Mouse (Mus musculus) yolk sac, embryonic 10.5 days (tissue): Measurements from ENCODE around the gene Sgsm1.

ENCODE experiments used
- DNase-seq: peaks from one replicate; pipeline ENCODE4 v3.0.0-alpha.2; 2017; ENCODE audit warnings: low spot score

The Sgsm1 gene

GRCm38 (mm10) chr5:113281557-113281956, 29.0 kb downstream of the Sgsm1 start:
- no peak for DNase-seq

- peak; percentile 38 for DNase-seq
Measured at GRCm38 (mm10) chr5:113280138-113280856, 30.3 kb downstream of the Sgsm1 start.

DNA sequence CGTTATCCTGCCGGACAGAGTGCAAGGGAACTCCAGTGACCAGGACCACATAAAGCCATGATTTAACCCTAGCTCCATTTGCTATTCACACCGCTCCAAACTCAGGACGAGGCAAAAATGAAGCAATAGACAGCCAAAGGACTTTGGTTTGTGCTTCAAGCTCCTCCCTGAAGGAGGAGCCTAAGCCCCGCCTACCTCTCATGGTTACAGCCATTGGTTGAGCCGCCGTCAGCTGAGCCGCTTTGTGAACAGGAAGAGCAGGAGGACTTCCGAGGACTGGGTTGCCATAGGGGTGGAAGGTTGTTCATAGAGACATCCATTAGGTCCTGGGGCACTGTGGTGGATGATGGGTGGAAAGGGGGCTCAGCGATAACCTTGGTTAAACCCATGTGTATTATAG, 34.7 kb downstream of the Sgsm1 start:
- DNase-seq = no peak

DNA sequence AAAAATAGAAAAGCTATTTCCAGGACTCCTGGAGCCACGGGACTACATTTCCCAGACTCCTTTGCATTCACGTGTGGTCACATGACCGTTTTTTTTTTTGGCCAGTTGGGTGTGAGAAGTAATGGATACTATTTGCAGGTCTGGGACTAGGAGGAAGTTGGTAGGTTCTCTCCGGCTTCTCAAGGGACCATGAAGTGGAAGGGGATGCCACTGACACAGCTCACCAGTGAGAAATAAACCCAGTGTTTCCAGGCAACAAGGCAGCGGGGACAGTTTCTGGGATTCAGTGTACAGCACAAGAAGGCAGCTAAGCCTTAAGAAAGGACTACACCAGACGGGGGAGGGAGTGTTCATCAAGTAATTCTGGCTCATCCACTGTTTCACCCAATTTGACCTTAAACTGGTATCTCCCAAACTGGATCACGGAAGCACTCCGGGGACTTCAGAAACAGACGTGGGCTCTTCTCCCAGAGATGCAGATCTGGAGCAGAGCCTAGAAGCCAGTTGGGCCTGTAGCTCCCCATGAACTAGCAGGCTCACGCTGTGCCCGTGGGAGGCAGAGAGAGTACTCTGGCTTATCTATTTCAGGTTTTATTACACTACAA, 39.3 kb downstream of the Sgsm1 start:
- DNase-seq = no peak

GRCm38 (mm10) chr5:113270043-113270442, 40.5 kb downstream of the Sgsm1 start:
- no peak for DNase-seq

GRCm38 (mm10) chr5:113268246-113268645, 42.3 kb downstream of the Sgsm1 start:
- no peak for DNase-seq

DNA sequence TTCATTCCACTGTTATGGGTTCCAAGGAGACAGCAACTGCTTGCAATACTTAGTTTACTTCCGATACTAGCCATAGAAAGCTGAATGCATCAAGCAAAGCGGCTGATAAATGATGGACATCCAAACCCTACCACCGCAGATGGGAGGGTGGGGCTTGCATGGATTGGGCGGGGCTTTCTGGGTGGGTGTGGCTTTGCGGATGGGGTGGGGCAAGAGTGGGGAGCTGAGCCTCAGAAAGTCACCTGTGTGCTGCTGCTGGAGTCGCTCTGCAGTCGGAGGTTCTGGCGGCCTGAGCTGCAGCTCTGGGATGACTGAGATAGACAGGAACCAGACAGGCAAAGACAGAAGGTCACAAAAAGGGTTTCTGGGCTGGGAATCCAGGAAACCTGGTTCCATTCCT, 44.9 kb downstream of the Sgsm1 start:
- no peak for DNase-seq

DNA sequence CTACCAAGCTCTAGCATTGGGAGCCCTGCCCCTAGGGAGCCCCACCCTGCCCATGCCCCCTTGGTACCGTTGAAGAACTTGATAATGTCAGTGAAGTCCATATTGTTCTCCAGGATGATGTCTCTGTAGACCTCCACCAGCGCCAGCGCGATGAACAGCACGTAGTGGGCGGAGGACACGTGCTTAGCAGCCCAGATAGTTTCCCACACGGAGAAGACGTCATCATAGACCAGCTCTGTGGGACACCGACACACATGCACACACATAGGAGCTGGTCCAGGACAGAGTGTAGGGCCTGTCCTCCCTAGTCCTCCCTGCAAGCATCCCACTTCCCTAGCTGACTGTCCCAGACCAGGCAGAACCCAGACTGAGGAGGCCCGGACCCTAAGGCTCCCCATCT, 59.8 kb downstream of the Sgsm1 start:
- no peak for DNase-seq

DNA sequence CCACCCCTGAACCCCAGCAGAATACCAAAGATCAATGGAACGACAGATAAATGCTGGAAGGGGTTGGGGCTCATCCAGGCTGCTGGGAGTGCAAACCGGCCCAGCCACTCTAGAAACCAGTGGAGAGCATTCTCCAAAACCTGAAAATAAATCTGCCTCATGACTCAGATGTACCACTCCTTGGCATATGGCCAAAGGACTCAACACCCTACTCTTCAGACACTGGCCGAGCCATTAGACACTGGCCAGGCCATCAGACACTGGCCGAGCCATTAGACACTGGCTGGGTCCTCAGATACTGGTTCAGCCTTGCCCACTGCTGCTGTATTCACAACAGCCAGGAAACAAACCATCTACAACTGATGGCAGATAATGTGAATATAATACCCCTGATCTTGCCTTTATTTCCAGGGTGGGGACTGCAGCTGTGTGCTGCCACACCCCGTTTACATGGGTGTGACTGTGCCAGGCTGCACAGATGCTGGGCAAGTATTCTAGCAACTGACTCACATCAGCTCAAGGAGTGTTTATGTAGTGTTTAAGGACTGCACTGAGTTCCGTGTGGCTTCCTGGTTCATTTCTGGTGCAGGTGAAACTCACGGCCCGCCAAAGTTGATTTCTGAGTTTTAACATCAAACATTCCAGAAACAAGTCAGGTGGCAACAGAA, 61.2 kb downstream of the Sgsm1 start:
- DNase-seq = no peak

DNA sequence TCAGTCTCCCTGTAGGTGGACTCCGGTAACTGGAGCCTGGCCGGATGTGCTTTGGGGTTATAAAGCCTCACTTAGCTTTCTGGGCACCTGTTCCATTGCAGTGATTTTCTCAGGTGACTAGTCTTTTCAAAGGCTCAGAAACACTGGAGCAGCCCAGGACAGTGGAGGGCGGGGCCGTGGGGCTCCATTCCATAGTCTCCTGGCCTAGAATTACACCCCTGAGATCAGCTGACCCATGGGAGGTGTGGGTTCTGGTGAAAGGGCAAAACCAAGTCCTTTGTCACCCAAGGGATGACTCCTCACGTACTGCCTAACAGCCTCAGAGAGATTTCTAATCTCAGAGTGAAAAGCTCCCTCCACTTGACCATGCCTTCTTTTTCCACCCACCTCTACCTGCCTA, 80.4 kb downstream of the Sgsm1 start:
- DNase-seq = no peak

DNA sequence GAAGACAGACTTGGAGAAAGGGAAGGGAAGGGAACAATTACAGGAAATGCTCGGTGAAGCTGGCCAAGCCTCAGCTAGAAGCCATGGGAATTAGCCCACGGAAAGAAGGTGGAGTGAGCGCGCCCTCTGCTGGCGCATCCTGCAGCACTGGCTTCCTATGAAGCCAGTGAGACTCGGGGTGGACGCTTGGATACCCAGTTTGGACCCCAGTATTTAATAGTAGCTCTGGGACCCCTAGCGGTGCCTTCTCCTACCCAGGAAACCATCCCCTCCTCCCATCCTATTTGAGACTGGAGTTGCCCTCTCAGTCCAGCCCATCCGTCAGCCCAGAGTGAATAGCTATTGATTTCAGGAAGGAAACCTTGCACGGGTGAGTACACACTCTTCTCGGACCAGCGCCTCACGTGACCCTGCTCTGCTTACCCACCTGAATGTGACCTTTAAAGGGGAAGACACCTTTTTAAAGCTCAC, 83.9 kb downstream of the Sgsm1 start, which contains the start of gene Tmem211:
TSS of gene Tmem211 (plus strand) at position 278 of the 471 bp plus-strand sequence.
- peak; percentile 82 for DNase-seq

- DNase-seq = no peak
Measured at GRCm38 (mm10) chr5:113225686-113226435, 84.7 kb downstream of the Sgsm1 start.

DNA sequence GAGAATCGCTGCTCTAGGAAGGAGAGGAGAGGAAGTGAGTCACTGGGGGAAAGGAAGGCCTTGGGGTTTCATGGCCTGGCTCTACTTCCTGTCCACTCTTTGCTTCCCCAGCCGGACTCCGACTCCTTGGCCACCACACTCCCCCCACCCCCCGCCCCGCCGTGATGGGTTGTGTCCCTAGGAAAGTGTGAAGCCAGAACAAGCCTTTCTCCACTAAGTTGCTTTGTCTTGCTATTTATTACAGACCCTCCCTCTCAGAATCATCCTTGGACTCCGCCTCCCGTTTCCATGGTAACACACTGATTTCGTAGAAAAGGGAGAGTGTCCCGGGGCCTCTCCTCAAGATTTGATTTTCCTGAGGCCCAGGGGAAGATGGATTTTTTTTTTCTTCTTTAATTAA, 85.3 kb downstream of the Sgsm1 start:
- DNase-seq = peak; percentile 38

DNA sequence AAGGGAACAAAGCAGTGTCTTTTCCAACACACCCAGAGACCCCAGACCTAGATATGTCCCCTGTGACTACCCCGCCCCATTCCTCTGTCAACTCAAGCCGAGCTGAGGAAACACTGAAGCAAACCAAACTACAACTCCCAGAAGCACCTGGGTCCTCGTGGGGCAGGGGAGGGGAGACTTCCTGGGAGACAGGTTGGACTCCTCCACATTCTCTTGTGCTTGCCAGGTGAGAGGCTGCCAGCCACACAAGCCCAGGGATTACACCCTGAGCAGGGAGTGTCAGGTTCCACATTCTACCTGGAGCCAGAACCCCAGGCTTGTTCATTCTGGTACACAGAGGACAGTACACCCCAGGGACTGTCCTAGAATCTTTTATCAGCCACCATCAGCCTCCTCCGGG, 86.7 kb downstream of the Sgsm1 start:
- DNase-seq = no peak

- peak; percentile 62 for DNase-seq
Measured at GRCm38 (mm10) chr5:113221147-113221865, 89.3 kb downstream of the Sgsm1 start, which contains the start of gene 2900026A02Rik. 2900026A02Rik (minus strand) TSS chr5:113221236.

- DNase-seq = peak; percentile 87
Measured at GRCm38 (mm10) chr5:113220383-113221146, 90.0 kb downstream of the Sgsm1 start.

DNA sequence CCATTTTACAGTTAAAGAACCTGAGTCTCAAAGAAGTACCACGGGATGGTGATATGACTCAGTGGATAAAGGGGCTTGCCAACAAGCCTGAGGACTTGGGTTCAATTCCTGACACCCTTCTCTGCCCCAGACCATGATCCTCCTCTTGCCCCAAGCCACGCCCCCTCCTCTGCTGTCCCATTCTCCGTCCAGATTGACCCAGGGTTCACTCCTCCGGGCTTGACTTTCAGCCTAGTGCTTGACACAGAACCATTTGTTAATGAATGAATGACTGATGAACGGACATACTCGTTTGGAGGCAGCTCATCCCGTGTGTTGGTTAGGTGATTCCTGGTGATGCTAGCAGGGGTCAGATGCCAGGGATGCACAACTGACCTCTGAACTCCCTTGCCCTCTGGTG, 90.7 kb downstream of the Sgsm1 start:
- DNase-seq = peak; percentile 61

DNA sequence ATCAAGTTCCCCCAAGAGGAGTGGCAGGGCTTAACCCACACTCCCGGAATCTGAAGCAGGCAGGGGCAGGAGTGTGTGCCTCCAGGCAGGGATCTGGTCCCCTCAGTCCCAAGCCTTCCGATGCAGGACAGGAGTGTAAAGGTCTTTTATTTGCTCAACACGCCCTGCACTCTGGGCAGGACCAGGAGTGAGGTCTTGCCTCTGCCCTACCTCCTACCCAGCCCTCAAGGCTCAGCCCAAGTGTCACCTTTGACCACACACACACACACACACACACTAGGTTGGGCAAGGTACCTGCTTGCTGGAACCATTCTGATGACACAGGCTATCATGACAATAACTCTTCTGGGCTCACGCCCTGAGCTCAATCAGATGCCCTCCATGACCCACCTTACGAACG, 91.1 kb downstream of the Sgsm1 start:
- DNase-seq = peak; percentile 67

- peak; percentile 68 for DNase-seq
Measured at GRCm38 (mm10) chr5:113218617-113219235, 91.9 kb downstream of the Sgsm1 start.

DNA sequence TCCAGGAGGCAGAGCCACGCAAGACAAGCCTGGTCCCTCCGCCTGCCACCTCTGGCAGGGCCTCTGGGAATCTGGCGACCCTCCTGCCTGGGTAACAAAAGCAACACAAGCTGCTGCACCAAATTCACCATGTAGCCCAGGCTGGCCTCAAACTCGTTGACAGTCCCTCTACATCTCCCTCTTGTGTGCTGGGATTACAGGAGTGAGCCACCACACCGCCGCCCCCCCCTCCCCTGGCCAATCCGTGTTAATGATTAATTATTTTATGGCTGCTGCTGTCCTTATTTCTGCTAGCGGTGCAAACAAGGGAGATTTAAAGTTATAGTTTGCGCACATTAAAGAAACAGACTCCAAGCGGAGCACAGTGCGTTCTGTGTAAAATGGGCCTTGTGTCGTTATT, 93.5 kb downstream of the Sgsm1 start:
- peak; percentile 81 for DNase-seq
